Mouse (Mus musculus) lung, embryonic 15.5 days (tissue): ENCODE measurements around the gene Sclt1. TPM values are rescaled to one million over a fixed set of nuclear protein-coding genes. Genes with fewer than 3 reads are reported as not detected.

Source experiments
- ATAC-seq: fragments of 200-750 bp; cut with Nextera tagmentation; 2 replicates; pipeline ENCODE4 v1.8.0; 2017; ENCODE audit warnings: moderate number of reproducible peaks, borderline replicate concordance; ENCODE audit not compliant: low FRiP score, low TSS enrichment; ENCODE audit errors: extremely low read depth
- H3K27ac ChIP-seq: fragments of 300-500 bp; sonication (generic); 2 replicates; pipeline ENCODE4 v1.5.1; 2015; ENCODE audit warnings: moderate library complexity, mild to moderate bottlenecking, inconsistent platforms
- H3K27me3 ChIP-seq: fragments of 300-500 bp; sonication (generic); 2 replicates; pipeline ENCODE4 v1.6.1; 2015; ENCODE audit warnings: inconsistent platforms
- H3K36me3 ChIP-seq: fragments of 300-500 bp; sonication (generic); 2 replicates; pipeline ENCODE4 v1.6.1; 2015; ENCODE audit warnings: inconsistent platforms
- H3K4me1 ChIP-seq: fragments of 300-500 bp; sonication (generic); 2 replicates; pipeline ENCODE4 v1.6.1; 2015; ENCODE audit warnings: inconsistent platforms
- H3K4me2 ChIP-seq: fragments of 300-500 bp; sonication (generic); 2 replicates; pipeline ENCODE4 v1.6.1; 2015; ENCODE audit warnings: inconsistent platforms, mild to moderate bottlenecking, moderate library complexity
- H3K4me3 ChIP-seq: fragments of 300-500 bp; sonication (generic); 2 replicates; pipeline ENCODE4 v1.5.1; 2015; ENCODE audit warnings: mild to moderate bottlenecking, inconsistent platforms
- H3K9ac ChIP-seq: fragments of 300-500 bp; sonication (generic); 2 replicates; pipeline ENCODE4 v1.6.1; 2015; ENCODE audit warnings: inconsistent platforms
- H3K9me3 ChIP-seq: fragments of 300-500 bp; sonication (generic); 2 replicates; pipeline ENCODE4 v1.6.1; 2016; ENCODE audit warnings: inconsistent platforms
- WGBS: fragments of 180-500 bp; shearing (Covaris S2); methylation state at CpG from one replicate; pipeline ENCODE4 v1.1.7; 2015; 5-methylcytosine and 5-hydroxymethylcytosine counted together
- polyA plus RNA-seq: library from polyadenylated mRNA; unstranded; fragments of >200 nt; fragmentation: Nextera tagmentation; extraction: Ambion mirVana; gene quantifications from 2 replicates; pipeline ENCODE4 v1.2.1, GENCODE M21; 2015

Sclt1 gene
- polyA plus RNA-seq, 1 experiment from 2014 or later, result 20.7 TPM

GRCm38 (mm10) chr3:41605601-41606329 is 136.5 kb downstream of the Sclt1 start:
- no peaks in the 10 kb centered on the region for H3K27me3 ChIP-seq
- no peak for ATAC-seq
- H3K4me3 ChIP-seq, result no peak overlapping the region
- H3K9me3 ChIP-seq, result no peaks in the 10 kb centered on the region
- WGBS, result 76% methylated on average over 13 of the region's 13 CpGs
- no peak overlapping the region for H3K27ac ChIP-seq
- H3K9ac ChIP-seq, result no peak overlapping the region
- no peak overlapping the region for H3K4me2 ChIP-seq
- peaks cover 8% of the 10 kb centered on the region; the same call in 1 of the 2 replicates for H3K36me3 ChIP-seq
- no peaks in the 10 kb centered on the region for H3K4me1 ChIP-seq

GRCm38 (mm10) chr3:41604629-41605321 is 137.5 kb downstream of the Sclt1 start:
- Histone ChIP-seq H3K9ac (no peak overlapping the region), H3K9me3 (no peaks in the 10 kb centered on the region), H3K4me3 (no peak overlapping the region), H3K4me1 (no peaks in the 10 kb centered on the region), H3K36me3 (peaks cover 12% of the 10 kb centered on the region; the same call in 1 of the 2 replicates), H3K27ac (no peak overlapping the region), H3K27me3 (no peaks in the 10 kb centered on the region), H3K4me2 (no peak overlapping the region)
- WGBS, result 88% methylated on average over 12 of the region's 12 CpGs
- no peak for ATAC-seq

- Histone ChIP-seq H3K36me3 (0 out of 2 replicates have a peak, but pooled peaks cover 14% of the 10 kb centered on the region), H3K4me2 (no peak overlapping the region), H3K4me1 (no peaks in the 10 kb centered on the region), H3K4me3 (no peak overlapping the region), H3K27me3 (no peaks in the 10 kb centered on the region), H3K9ac (no peak overlapping the region), H3K9me3 (no peaks in the 10 kb centered on the region), H3K27ac (no peak overlapping the region)
- WGBS, result 63% methylated on average over 5 of the region's 5 CpGs
- no peak for ATAC-seq
These were observed 138.8 kb downstream of the Sclt1 start for GRCm38 (mm10) chr3:41603470-41604019.

DNA sequence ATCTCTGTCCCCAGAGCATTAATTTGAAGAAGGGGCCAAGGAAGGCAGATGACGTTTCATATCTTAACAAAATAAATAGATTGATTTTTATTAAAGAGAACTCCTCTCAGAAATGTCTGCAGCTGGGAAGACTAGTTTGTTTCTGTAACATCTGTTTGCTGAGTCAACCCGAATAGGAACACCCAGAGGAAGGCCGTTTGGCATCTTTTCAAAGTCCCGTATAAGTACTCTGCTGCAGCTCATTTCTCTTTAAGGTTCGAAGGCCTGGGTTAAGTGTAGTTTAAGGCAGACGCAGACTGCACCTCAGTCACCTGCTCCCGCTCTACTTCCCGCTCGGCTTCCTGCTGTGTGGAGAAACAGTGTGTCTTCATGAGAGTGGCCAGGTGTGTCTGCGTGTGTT is 139.4 kb downstream of the Sclt1 start:
- Histone ChIP-seq H3K27me3 (no peaks in the 10 kb centered on the region), H3K4me3 (no peak overlapping the region), H3K36me3 (0 out of 2 replicates have a peak, but pooled peaks cover 14% of the 10 kb centered on the region), H3K9me3 (no peaks in the 10 kb centered on the region), H3K9ac (no peak overlapping the region), H3K4me1 (no peaks in the 10 kb centered on the region), H3K4me2 (no peak overlapping the region), H3K27ac (no peak overlapping the region)
- 45% methylated on average over 10 of the region's 10 CpGs for WGBS
- no peak for ATAC-seq

DNA sequence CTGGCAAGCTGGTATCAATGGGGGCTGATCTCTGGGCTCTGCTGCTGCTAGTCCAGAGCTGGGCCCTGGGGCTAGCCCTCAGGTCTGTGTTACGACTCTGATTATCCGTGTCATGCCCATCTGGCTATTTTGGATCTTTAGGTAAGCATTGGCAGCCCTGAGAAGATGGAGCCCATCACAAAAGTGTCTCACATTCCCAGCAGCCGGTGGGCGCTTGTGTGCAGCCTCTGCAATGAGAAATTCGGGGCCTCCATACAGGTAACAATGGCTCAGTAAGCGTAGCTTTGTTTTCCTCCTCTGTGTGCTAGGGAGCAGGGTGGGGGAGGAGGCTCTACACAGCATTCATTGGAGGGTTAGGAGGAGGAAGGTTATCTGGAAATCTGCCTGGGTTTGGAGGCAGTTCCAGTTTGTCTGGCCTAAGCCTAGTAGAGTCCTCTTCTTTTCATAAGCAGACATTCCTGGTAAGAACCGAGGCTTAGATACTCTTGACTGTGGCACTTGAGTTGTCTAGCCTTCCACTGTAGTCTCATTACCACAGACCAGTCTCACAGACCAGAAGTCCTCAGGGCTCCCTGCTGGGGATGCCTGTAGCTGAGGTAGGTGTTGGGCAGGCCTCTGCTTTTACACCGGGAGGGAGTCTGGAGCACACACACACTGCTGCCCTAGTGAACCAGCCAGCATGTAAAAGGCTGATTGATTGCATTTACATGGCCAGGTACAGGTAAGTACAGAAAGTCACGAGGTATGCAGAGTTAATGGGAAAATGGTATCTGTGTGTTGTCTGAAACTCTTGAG is 140.9 kb downstream of the Sclt1 start:
- no peak overlapping the region for H3K4me3 ChIP-seq
- no peaks in the 10 kb centered on the region for H3K9me3 ChIP-seq
- H3K36me3 ChIP-seq, result 0 out of 2 replicates have a peak, but pooled peaks cover 14% of the 10 kb centered on the region
- no peaks in the 10 kb centered on the region for H3K27me3 ChIP-seq
- H3K9ac ChIP-seq, result no peak overlapping the region
- no peak for ATAC-seq
- no peak overlapping the region for H3K4me2 ChIP-seq
- 78% methylated on average over 9 of the region's 9 CpGs for WGBS
- no peak overlapping the region for H3K27ac ChIP-seq
- H3K4me1 ChIP-seq, result no peaks in the 10 kb centered on the region

- H3K4me2 ChIP-seq, result no peak overlapping the region
- no peaks in the 10 kb centered on the region for H3K9me3 ChIP-seq
- H3K9ac ChIP-seq, result no peak overlapping the region
- no peaks in the 10 kb centered on the region for H3K4me1 ChIP-seq
- no peak for ATAC-seq
- no peak overlapping the region for H3K27ac ChIP-seq
- H3K36me3 ChIP-seq, result 0 out of 2 replicates have a peak, but pooled peaks cover 10% of the 10 kb centered on the region
- H3K27me3 ChIP-seq, result no peaks in the 10 kb centered on the region
- H3K4me3 ChIP-seq, result no peak overlapping the region
- WGBS, result 88% methylated on average over 14 of the region's 14 CpGs
These were observed 142.3 kb downstream of the Sclt1 start for GRCm38 (mm10) chr3:41599806-41600589.

- Histone ChIP-seq H3K36me3 (peaks cover 5% of the 10 kb centered on the region; the same call in 1 of the 2 replicates), H3K9me3 (no peaks in the 10 kb centered on the region), H3K4me2 (no peak overlapping the region), H3K9ac (no peak overlapping the region), H3K27me3 (no peaks in the 10 kb centered on the region), H3K4me3 (no peak overlapping the region), H3K27ac (no peak overlapping the region), H3K4me1 (no peaks in the 10 kb centered on the region)
- WGBS, result 93% methylated on average over 10 of the region's 10 CpGs
- ATAC-seq, result no peak
These were observed 143.1 kb downstream of the Sclt1 start for GRCm38 (mm10) chr3:41599226-41599625.

- Histone ChIP-seq H3K27ac (no peak overlapping the region), H3K4me2 (no peak overlapping the region), H3K9me3 (no peaks in the 10 kb centered on the region), H3K4me3 (no peak overlapping the region), H3K27me3 (no peaks in the 10 kb centered on the region), H3K36me3 (peaks cover 5% of the 10 kb centered on the region; the same call in 1 of the 2 replicates), H3K9ac (no peak overlapping the region), H3K4me1 (no peaks in the 10 kb centered on the region)
- 62% methylated on average over 9 of the region's 9 CpGs for WGBS
- no peak for ATAC-seq
These were observed 143.9 kb downstream of the Sclt1 start for GRCm38 (mm10) chr3:41598412-41598811.

DNA sequence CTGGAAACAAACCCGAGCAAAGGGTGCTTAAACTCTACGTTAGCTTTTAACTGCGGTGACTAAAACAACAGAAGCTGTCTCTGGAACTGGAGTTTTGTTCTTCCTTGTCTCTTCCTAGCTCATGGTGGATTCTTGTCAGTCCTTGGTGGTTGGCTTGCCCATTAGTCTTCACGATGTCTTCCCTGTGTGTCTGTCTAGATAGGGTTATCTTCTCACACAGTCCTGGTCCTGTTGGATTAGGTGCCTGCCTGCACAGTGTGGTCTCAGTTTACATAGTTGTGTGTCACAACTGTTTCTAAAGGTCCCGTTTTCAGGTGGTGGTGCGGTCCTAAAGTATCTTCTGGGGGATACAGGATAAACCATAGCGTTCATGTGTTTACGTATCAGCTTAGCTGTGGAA is 145.3 kb downstream of the Sclt1 start:
- Histone ChIP-seq H3K27ac (no peak overlapping the region), H3K27me3 (no peaks in the 10 kb centered on the region), H3K36me3 (peaks cover 5% of the 10 kb centered on the region; the same call in 1 of the 2 replicates), H3K9me3 (no peaks in the 10 kb centered on the region), H3K4me2 (no peak overlapping the region), H3K9ac (no peak overlapping the region), H3K4me3 (no peak overlapping the region), H3K4me1 (no peaks in the 10 kb centered on the region)
- no peak for ATAC-seq
- 85% methylated on average over 8 of the region's 8 CpGs for WGBS

- Histone ChIP-seq H3K4me1 (no peaks in the 10 kb centered on the region), H3K9me3 (no peaks in the 10 kb centered on the region), H3K36me3 (peaks cover 4% of the 10 kb centered on the region; the same call in 1 of the 2 replicates)
These were observed 147.3 kb downstream of the Sclt1 start for GRCm38 (mm10) chr3:41595010-41595409.

More at GRCm38 (mm10) chr3:41595010-41595409, 147.3 kb downstream of the Sclt1 start:
- no peak overlapping the region for H3K4me3 ChIP-seq
- 93% methylated on average over 4 of the region's 4 CpGs for WGBS
- ATAC-seq, result no peak
- no peak overlapping the region for H3K9ac ChIP-seq
- no peaks in the 10 kb centered on the region for H3K27me3 ChIP-seq
- H3K4me2 ChIP-seq, result no peak overlapping the region
- no peak overlapping the region for H3K27ac ChIP-seq
